Mouse (Mus musculus): ENCODE results near the gene Prdx5. TPM values are rescaled to one million over a fixed set of nuclear protein-coding genes. Genes with fewer than 3 reads are reported as not detected.

The Prdx5 gene
- polyA plus RNA-seq (2015; fragmentation: Nextera tagmentation; extraction: Ambion mirVana), result 437 and 450 TPM in 2 replicates

GRCm38 (mm10) chr19:6909507-6910289 is at the start of gene Prdx5, which contains the start of gene Trmt112:
Prdx5 (minus strand) TSS chr19:6910106.
Trmt112 (plus strand) TSS chr19:6909698.
- TF ChIP-seq EP300 (IDR thresholded peaks at IDR 0.05), result peak; percentile 64
- peak; percentile 44 for TF ChIP-seq CTCF (IDR thresholded peaks at IDR 0.05)
- no peaks in the 10 kb centered on the region; the same call in 1 of the 2 replicates for H3K4me1 ChIP-seq (ENCODE audit: insufficient read depth, low read depth, low read length)
- peak within 1 kb of the TSS; percentile 98 for H3K27ac ChIP-seq (ENCODE audit: low read length)
- peak; percentile 98 for DNase-seq (ENCODE audit: low spot score)
- H3K27me3 ChIP-seq (replicated peaks; ENCODE audit: insufficient read depth, low read length), result no peaks in the 10 kb centered on the region
- H3K9ac ChIP-seq (replicated peaks; ENCODE audit: low read depth), result peak within 1 kb of the TSS; percentile 66
- ATAC-seq, result peak; percentile 95
- 1% methylated on average over 62 of the region's 65 CpGs for WGBS
- peak within 1 kb of the TSS; percentile 77 for H3K4me2 ChIP-seq (replicated peaks; ENCODE audit: low read depth, low read length)
- H3K4me3 ChIP-seq (ENCODE audit: low read depth, low read length), result peak within 1 kb of the TSS; percentile 67
- peaks cover 4% of the 10 kb centered on the region; the same call in 1 of the 2 replicates for H3K36me3 ChIP-seq (ENCODE audit: insufficient read depth, low read length)
- no peaks in the 10 kb centered on the region for H3K9me3 ChIP-seq (ENCODE audit: low read length)

- peaks cover 16% of the 10 kb centered on the region; the same call in 1 of the 2 replicates for H3K4me1 ChIP-seq (ENCODE audit: insufficient read depth, low read depth, low read length)
- TF ChIP-seq EP300 (IDR thresholded peaks at IDR 0.05) (no peak), CTCF (IDR thresholded peaks at IDR 0.05) (no peak)
- ATAC-seq (no peak), DNase-seq (ENCODE audit: low spot score) (no peak)
- WGBS, result 87% methylated on average over 10 of the region's 10 CpGs
- H3K4me3 ChIP-seq (ENCODE audit: low read depth, low read length), result no peak overlapping the region
- H3K4me2 ChIP-seq (replicated peaks; ENCODE audit: low read depth, low read length), result no peak overlapping the region
- no peak overlapping the region for H3K27ac ChIP-seq (ENCODE audit: low read length)
- H3K36me3 ChIP-seq (ENCODE audit: insufficient read depth, low read length), result peaks cover 41% of the 10 kb centered on the region
- no peak overlapping the region for H3K9ac ChIP-seq (replicated peaks; ENCODE audit: low read depth)
- no peaks in the 10 kb centered on the region for H3K9me3 ChIP-seq (ENCODE audit: low read length)
- no peaks in the 10 kb centered on the region for H3K27me3 ChIP-seq (replicated peaks; ENCODE audit: insufficient read depth, low read length)
Measured at GRCm38 (mm10) chr19:6956461-6956860, 46.6 kb upstream of the Prdx5 start.

- Histone ChIP-seq H3K4me2 (replicated peaks; ENCODE audit: low read depth, low read length) (no peak overlapping the region), H3K9ac (replicated peaks; ENCODE audit: low read depth) (no peak overlapping the region), H3K27ac (ENCODE audit: low read length) (no peak overlapping the region), H3K27me3 (replicated peaks; ENCODE audit: insufficient read depth, low read length) (no peaks in the 10 kb centered on the region), H3K4me3 (ENCODE audit: low read depth, low read length) (no peak overlapping the region), H3K4me1 (ENCODE audit: insufficient read depth, low read depth, low read length) (peaks cover 16% of the 10 kb centered on the region; the same call in 1 of the 2 replicates), H3K9me3 (ENCODE audit: low read length) (no peaks in the 10 kb centered on the region), H3K36me3 (ENCODE audit: insufficient read depth, low read length) (peaks cover 41% of the 10 kb centered on the region)
- DNase-seq (ENCODE audit: low spot score), result no peak
- ATAC-seq, result no peak
- WGBS, result 78% methylated on average over 7 of the region's 7 CpGs
- TF ChIP-seq EP300 (IDR thresholded peaks at IDR 0.05) (no peak), CTCF (IDR thresholded peaks at IDR 0.05) (no peak)
Measured at GRCm38 (mm10) chr19:6955424-6955823, 45.5 kb upstream of the Prdx5 start.

- Histone ChIP-seq H3K27me3 (replicated peaks; ENCODE audit: insufficient read depth, low read length) (no peaks in the 10 kb centered on the region), H3K9ac (replicated peaks; ENCODE audit: low read depth) (no peak overlapping the region), H3K36me3 (ENCODE audit: insufficient read depth, low read length) (peaks cover 32% of the 10 kb centered on the region), H3K9me3 (ENCODE audit: low read length) (no peaks in the 10 kb centered on the region), H3K27ac (ENCODE audit: low read length) (peak overlapping the region; percentile 99), H3K4me2 (replicated peaks; ENCODE audit: low read depth, low read length) (no peak overlapping the region), H3K4me1 (ENCODE audit: insufficient read depth, low read depth, low read length) (peaks cover 16% of the 10 kb centered on the region; the same call in 1 of the 2 replicates), H3K4me3 (ENCODE audit: low read depth, low read length) (no peak overlapping the region)
- 40% methylated on average over 9 of the region's 9 CpGs for WGBS
- TF ChIP-seq CTCF (IDR thresholded peaks at IDR 0.05) (peak; percentile 74), EP300 (IDR thresholded peaks at IDR 0.05) (no peak)
- no peak for ATAC-seq
- peak; percentile 77 for DNase-seq (ENCODE audit: low spot score)
Measured at GRCm38 (mm10) chr19:6954046-6954445, 44.1 kb upstream of the Prdx5 start.

GRCm38 (mm10) chr19:6952712-6953037 is 42.8 kb upstream of the Prdx5 start:
- peak; percentile 60 for ATAC-seq
- TF ChIP-seq EP300 (IDR thresholded peaks at IDR 0.05) (peak; percentile 59), CTCF (IDR thresholded peaks at IDR 0.05) (no peak)
- Histone ChIP-seq H3K9me3 (ENCODE audit: low read length) (no peaks in the 10 kb centered on the region), H3K27ac (ENCODE audit: low read length) (peak overlapping the region; percentile 99), H3K4me2 (replicated peaks; ENCODE audit: low read depth, low read length) (peak overlapping the region; percentile 91), H3K27me3 (replicated peaks; ENCODE audit: insufficient read depth, low read length) (no peaks in the 10 kb centered on the region), H3K36me3 (ENCODE audit: insufficient read depth, low read length) (peaks cover 20% of the 10 kb centered on the region; the same call in 1 of the 2 replicates), H3K4me3 (ENCODE audit: low read depth, low read length) (peak overlapping the region; percentile 8; the same call in 1 of the 2 replicates), H3K4me1 (ENCODE audit: insufficient read depth, low read depth, low read length) (peaks cover 16% of the 10 kb centered on the region; the same call in 1 of the 2 replicates), H3K9ac (replicated peaks; ENCODE audit: low read depth) (peak overlapping the region; percentile 43)
- peak; percentile 91 for DNase-seq (ENCODE audit: low spot score)
- 6% methylated on average over 3 of the region's 3 CpGs for WGBS

- TF ChIP-seq EP300 (IDR thresholded peaks at IDR 0.05), result no peak; the same call in 1 of the 2 replicates
- TF ChIP-seq CTCF (IDR thresholded peaks at IDR 0.05), result no peak
- H3K27me3 ChIP-seq (replicated peaks; ENCODE audit: insufficient read depth, low read length), result no peaks in the 10 kb centered on the region
Measured at GRCm38 (mm10) chr19:6951994-6952711, 42.2 kb upstream of the Prdx5 start.

More at GRCm38 (mm10) chr19:6951994-6952711, 42.2 kb upstream of the Prdx5 start:
- Histone ChIP-seq H3K4me2 (replicated peaks; ENCODE audit: low read depth, low read length) (peak overlapping the region; percentile 91), H3K9ac (replicated peaks; ENCODE audit: low read depth) (peak overlapping the region; percentile 72), H3K27ac (ENCODE audit: low read length) (peak overlapping the region; percentile 99), H3K4me1 (ENCODE audit: insufficient read depth, low read depth, low read length) (peaks cover 16% of the 10 kb centered on the region; the same call in 1 of the 2 replicates), H3K4me3 (ENCODE audit: low read depth, low read length) (peak overlapping the region; percentile 64), H3K36me3 (ENCODE audit: insufficient read depth, low read length) (0 out of 2 replicates have a peak, but pooled peaks cover 16% of the 10 kb centered on the region), H3K9me3 (ENCODE audit: low read length) (no peaks in the 10 kb centered on the region)
- ATAC-seq (peak; percentile 71), DNase-seq (ENCODE audit: low spot score) (peak; percentile 93)
- under 1% methylated on average over 31 of the region's 31 CpGs for WGBS
